Mouse (Mus musculus) T-cell, adult 2 months (primary cell): Measurements from ENCODE around the gene Zzef1.
A peak's percentile ranks its signal among the peaks of the same experiment; 100 is the strongest.

ENCODE experiments used
- DNase-seq: peaks from one replicate; pipeline ENCODE4 v3.0.0; 2022; ENCODE audit warnings: low spot score

Gene Zzef1

DNA sequence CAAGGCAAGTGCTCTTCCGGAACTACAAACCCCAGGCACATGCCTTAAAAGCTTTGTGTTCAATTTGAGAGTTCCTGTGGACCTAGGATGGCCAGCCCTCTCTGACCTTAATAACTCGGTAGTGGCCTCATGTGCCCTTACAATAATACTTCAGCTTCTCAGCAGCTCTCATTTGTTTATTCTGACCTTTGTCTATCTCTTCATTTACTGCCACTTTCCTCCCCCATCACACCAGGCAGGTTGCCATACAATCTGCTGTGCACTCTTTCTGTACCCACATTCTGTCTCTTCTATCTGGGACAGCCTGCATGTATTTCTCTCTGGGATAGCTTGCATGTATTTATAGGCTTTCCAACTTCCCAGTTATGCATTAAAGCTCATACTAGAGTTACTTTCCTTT is 10.5 kb downstream of the Zzef1 start:
- DNase-seq, result no peak

GRCm38 (mm10) chr11:72807992-72808391 is 12.0 kb downstream of the Zzef1 start:
- no peak for DNase-seq

DNA sequence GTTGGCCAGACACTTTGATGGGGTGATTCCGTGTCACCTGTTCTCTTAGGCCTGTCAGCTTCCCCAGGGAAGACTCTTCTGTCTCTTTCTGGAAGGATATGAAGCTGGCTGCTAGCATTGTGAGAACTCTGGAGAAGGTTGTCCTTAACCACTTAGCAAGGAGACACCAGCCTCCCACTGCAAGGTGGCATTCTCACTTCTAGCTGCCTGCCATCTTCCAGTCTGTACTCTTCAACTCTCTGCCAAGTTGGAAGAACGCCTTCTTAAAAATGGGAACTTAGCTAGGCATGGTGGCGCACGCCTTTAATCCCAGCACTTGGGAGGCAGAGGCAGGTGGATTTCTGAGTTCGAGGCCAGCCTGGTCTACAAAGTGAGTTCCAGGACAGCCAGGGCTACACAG is 17.7 kb downstream of the Zzef1 start:
- DNase-seq, result no peak

DNA sequence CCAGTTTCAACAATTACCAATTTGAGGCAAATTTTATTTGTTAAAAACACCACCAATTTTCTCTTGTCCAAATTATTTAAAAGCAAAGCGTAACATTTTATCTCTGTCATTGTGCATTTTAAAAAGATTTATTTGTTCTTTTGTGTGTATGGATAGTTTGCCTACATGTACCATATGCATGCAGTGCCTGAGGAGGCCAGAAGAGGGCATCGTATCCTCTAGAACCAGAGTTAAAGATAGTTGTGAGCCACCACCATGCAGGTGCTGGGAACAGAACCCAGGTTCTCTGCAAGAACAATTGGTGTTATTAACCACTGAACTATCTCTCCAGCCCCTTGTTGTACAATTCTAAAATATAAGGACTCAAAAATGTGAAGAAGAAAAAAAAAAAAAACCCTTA is 18.2 kb downstream of the Zzef1 start:
- peak; percentile 8 for DNase-seq

- DNase-seq, result no peak
Observed at GRCm38 (mm10) chr11:72816859-72817258, 20.8 kb downstream of the Zzef1 start.

- no peak for DNase-seq
Observed at GRCm38 (mm10) chr11:72818067-72818466, 22.0 kb downstream of the Zzef1 start.

DNA sequence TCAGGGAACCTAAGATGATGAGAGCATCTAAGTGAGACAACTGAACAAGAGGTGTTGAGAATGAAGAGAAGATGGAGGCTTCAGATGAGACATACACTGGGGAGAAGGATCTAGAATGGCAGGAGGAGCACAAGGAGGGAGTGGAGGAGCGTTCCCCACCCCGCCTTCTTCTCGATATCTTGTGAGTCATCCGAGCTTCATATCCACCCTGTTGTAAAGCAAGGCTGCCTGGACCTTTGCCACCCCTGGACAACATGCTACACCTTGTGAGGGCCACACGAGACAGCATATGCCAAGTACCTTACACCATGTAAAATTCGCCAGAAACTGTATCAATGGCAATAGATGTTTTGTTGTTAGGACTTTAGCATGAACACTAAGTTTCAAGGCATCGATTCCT is 25.0 kb downstream of the Zzef1 start:
- DNase-seq, result no peak

DNA sequence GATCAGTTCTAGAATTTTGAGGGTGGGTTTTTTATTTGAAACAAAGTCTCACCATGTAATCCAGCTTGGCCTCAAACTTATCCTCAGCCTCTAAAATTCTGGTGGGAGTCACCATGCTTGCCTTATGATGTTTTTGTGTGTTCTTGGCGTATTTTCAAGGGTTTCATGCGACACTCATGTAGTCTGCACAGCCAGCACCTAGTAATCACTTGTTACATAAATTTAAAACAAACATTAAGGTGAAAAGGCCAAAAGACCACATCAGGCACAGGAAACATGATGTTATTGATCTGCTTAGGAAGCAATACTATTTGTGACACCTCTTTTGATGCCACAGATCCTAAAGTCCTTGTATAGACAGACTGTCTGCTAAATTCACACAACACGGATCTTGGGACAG is 33.8 kb downstream of the Zzef1 start:
- DNase-seq, result no peak

DNA sequence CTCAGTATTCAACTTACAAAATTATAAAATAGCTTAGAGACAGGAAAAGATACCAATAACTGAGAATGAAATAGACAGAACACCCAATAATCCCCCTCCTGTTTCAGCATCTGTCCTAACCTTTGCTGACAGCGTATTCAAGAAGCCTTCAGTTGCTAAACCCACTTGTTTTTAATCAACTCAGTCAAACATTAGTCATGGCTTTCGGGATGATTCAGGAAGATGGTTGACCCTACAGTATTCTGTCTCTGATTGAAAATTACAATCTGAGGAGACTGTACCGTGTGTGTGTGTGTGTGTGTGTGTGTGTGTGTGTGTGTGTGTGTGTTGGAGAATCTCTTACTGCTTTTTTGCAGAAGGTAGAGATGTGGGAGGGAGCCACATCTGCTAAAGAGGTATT is 46.7 kb downstream of the Zzef1 start:
- no peak for DNase-seq

- DNase-seq, result no peak
Observed at GRCm38 (mm10) chr11:72843576-72843975, 47.5 kb downstream of the Zzef1 start.

DNA sequence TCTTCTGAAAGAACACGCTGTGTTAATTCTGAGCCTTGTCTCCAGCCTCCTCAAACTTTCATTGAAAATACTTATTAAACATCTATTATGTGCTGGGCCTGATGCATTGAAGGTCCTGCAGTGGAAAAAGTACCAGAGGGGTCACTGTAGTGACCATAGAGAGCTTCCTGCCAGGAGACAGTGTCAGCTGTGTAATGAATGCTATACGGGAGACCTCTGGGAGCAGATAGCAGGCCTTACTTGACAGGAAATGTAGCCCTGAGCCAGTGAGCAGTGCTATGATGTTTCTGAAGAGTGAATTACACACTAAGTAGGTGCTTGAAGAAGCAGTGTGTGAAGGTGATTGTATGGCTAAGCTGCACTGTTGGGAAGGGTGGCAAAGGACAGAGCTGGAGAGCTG is 49.5 kb downstream of the Zzef1 start:
- DNase-seq, result no peak

GRCm38 (mm10) chr11:72846685-72847084 is 50.7 kb downstream of the Zzef1 start:
- no peak for DNase-seq

DNA sequence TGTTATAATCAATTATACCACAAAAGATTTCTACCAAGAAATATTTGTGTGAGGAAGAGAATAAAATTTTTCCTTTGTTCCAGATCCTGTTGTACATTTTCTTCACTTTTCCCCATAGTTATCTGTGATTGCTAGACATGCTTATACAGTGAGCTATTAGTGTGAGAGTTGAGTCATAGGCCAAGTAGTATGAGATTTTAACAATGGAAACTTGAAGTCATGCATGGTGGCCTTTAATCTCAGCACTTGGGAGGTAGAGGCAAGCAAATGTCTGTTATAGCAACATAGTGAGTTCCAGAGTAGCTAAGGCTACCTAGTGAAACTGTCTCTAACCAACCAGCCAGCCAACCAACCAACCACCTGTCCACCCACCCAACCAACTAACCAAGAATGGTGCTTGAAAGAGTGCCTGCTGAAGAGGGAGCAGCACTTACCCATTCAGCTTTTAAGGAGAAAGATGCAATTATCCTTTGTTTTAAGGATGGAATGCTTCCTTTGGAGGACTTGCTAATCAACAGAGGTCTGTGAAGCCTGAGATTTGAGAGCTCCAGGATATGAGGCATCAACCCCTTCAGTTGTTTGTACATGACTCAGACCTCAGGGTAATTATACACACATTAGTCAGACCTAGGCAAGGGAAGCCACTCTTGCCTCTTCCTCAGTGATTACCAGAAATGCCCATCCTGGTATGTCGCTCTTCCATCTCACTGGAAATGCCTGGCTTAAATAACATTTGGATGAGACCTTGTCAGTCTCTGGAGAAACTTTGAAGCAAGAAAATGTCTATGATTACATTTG is 52.0 kb downstream of the Zzef1 start:
- DNase-seq, result no peak

DNA sequence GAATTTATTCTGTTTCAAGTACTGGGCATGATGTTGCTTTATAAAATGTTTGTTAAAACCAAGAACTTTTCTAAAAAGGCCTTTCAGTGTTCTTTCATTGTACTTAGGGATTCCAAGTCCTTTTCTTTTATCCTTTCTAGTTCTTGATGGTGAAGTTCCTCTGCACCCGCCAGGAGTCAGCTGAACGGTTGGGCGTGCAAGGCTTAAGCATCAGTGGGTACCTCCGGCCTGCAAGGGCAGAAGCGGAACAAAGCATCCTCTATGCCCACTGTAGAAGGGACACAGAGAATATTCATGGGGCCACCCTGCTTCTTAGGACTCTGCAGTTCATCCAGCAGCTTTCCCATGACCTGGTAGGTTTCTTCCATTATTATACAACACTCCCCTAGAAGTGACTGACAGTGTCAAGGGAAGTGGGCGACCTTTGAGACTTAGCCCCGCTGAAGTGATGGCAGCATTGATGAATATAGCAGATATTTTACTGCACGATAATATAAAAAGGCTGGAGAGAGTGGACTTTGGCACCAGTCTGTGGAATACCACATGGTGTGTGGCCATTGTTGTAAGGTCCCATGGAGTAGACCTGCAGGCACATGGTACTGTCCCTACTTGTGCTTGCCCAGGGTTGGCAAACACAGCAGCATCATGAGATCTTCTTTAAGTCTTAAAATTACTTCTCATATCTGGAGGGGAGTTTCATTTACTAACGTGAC is 54.5 kb downstream of the Zzef1 start:
- no peak for DNase-seq

DNA sequence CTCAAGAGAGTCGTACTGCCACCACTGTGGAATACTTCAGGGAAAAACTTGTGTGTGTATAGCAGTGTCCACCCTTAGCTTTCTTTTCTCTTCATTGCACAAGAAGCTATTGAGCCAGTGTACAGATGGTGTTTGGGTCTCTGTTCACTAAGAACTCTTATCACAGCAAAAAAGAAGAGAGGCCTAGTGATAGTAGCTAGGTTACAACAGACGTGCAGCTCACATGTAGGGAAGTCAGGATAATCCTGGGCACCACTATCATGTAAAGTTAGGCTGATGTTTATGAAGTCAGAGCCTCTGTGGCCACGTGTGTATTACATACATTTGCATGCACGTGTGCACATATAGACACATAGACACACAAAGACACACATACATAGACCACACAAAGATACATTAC is 55.2 kb downstream of the Zzef1 start:
- no peak for DNase-seq

GRCm38 (mm10) chr11:72852122-72852521 is 56.1 kb downstream of the Zzef1 start:
- DNase-seq, result no peak

- DNase-seq, result no peak
Observed at GRCm38 (mm10) chr11:72853086-72853485, 57.1 kb downstream of the Zzef1 start.

DNA sequence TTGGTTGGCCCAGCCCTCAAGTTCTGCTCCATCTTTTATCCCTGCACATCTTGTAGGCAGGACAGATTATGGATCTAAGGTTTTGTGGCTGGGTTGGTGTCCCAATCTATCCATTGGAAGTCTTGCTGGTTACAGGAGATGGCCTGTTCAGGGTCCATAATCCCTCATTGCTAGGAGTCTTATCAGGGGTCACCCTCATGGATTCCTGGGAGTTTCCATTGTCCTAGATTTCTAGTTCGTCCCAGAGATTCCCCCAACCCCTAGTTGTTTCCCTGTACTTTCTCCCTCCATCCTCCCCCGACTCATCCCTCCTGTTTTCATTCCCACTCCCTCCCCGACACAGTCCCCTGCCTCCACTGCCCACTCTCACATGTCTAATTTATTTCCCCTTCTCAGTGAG is 58.2 kb downstream of the Zzef1 start:
- DNase-seq, result no peak

GRCm38 (mm10) chr11:72856764-72857163 is 60.7 kb downstream of the Zzef1 start:
- no peak for DNase-seq

DNA sequence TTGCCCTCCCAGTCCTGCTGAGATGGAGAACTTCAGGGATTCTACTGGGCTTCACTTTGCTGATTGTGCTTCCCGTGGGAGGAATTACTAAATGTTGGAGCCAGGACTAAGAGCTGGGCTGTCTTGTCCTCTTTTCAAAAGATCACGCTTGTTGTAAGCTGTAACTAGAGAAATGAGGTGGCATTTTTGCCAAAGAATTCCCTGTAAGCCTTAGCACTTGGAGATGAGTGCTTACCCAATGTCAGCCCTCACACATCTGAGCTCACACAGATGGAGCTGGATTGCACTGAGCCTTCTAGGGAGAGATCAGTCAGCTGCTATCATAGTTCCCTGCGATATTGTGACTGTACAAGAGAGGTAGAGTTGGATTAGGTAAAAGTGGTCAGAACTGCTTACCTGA is 65.2 kb downstream of the Zzef1 start:
- DNase-seq, result no peak

- DNase-seq, result no peak
Observed at GRCm38 (mm10) chr11:72866446-72866845, 70.4 kb downstream of the Zzef1 start.

DNA sequence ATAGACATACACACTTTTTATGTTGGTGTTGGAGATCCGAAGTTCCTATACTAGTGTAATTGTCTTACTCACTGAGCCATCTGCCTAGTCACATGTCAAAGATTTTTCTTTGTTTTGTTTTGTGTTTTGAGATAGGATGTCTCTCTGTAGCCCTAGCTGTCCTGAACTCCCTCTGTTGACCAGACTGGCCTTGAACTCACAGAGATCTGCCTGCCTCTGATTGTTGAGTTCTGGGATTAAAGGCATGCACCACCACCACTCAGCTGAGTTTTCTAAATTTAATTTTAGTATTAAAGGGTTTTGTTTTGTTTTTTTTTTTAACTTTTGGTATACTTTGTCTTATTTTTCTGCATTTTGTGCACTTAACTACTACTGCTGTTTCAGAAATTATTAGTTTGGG is 76.0 kb downstream of the Zzef1 start:
- DNase-seq, result no peak

GRCm38 (mm10) chr11:72892623-72893022 is 96.6 kb downstream of the Zzef1 start:
- DNase-seq, result no peak

GRCm38 (mm10) chr11:72908391-72908790 is 112.4 kb downstream of the Zzef1 start:
- no peak for DNase-seq
